Mouse (Mus musculus): Measurements from ENCODE around the gene Kras.
A peak's percentile ranks its signal among the peaks of the same experiment; 100 is the strongest.

The Kras gene

GRCm38 (mm10) chr6:145193038-145193437, 57.0 kb downstream of the Kras start:
- no peak for DNase-seq (ENCODE audit: low read depth)

DNA sequence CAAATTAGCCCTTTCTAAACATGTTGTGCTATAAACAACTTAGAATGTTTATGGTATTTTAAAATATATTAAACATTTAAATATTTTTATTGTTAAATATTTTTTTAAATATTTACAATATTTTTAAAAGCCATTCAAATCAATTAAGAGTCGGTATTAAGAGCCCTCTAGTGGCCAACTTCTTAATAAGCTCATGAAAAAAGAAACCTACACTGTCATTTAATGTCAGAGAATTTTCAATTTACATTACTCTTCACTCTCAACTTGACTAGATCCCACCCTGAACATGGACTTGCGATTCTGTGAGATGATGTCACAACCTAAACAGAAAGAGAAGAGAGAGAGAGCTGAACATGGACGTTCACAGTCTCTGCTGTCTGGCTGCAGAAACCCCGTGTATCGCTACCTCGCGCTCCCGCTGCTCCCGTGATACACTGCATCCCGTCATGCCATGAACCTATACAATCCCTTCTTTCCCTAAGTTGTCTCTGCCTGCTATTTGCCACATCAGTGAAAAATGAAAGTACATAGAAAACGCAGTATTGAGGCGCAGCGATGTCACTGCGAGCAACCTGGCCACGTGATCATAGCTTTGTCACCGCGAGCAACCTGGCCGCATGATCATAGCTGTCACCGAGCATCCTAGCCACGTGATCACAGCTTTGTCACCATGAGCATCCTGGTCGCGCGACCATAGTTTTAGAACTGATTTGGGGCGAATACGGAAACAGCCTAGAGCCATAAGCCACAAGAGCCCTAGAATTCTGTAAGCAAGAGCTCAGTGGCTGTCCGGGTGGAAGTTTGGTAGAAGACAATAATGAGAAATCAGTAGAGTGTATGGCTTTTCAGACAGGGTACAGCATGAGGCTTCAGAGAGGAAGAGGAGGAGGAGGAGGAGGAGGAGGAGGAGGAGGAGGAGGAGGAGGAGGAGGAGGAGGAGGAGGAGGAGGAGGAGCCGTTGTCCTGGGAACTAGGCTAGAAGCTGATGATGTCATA, 62.6 kb downstream of the Kras start:
- DNase-seq (ENCODE audit: low read depth), result no peak

DNA sequence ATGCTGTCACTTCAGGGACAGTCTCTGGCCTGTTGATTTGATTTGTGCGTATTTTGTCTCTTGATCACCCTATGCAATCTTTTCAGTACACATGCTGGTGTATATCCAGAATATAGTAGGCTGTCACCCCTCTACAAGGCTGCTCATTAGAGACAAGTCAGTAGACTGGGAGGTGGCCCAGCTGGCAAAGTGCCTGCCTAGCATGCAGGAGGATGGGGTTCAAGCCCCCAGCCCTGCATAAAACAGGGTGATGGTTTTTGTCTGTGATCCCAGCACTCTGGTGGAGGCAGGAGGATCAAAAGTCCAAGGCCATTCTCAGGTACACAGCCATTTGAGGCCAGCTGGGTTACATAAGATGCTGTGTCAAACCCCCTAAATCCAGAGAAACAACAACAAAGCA, 63.9 kb downstream of the Kras start:
- DNase-seq (ENCODE audit: low read depth), result no peak

GRCm38 (mm10) chr6:145182044-145182443, 68.0 kb downstream of the Kras start:
- no peak for DNase-seq (ENCODE audit: low read depth)

- no peak for DNase-seq (ENCODE audit: low read depth)
These were observed 70.4 kb downstream of the Kras start for GRCm38 (mm10) chr6:145179665-145180064.

DNA sequence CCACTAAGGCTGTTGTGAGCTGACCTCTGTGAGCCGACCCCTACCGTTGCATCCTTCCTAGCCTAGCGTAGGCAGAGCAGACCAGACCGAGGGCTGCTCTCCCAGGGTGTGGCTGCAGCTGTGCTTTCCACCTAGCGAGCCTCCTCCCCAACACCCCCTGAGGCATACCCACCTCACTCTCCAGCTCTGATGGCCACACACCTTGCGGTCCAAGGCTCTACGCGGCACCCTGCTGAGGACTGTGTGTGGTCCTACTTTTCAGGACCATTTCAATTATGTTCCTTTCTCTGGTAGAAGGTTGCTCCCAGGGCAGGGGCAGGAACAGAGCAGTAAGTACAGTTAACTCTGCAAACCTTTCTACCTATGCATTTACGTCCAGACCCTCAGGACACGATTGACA, 73.6 kb downstream of the Kras start:
- DNase-seq (ENCODE audit: low read depth), result no peak

DNA sequence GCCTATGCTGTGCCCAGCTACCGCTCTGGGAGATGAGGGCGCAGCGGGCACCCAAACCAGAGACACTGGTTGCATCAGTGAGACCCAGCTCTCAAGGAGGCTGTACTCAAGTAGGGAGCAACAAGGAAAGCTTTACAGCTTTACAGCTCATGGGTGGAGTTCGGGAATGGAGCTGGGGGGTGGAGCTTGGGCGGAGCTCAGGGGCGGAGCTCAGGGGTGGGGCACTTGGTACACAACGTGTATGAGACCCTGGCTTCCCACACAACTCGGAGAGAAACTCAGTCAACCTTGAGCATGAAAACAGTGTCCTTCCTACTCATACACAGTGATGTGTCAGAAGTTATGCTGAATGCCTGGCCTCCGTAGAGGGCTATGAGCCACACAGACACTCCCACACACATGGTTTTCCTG, 74.5 kb downstream of the Kras start:
- no peak for DNase-seq (ENCODE audit: low read depth)

DNA sequence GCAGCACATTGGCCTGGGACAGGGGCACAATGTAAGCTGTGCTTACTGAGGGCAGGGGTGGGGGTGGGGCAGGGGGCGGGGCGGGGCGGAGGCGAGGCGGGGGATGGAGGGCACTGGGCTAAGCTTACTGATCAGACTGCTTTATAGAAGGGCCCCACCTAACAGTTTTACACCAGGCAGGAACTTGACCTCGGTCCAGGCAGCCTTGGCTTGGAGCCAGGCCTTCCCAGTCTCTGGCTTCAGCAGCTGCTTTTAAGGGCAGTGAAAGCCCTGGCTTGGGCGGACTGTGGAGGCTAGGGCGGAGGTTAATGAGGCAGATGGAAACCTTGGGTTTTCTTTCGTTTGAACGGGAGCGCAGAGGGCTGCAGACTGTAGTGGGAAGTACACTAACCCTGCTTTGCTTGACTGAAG, 76.3 kb downstream of the Kras start:
- DNase-seq (ENCODE audit: low read depth), result peak; percentile 47

DNA sequence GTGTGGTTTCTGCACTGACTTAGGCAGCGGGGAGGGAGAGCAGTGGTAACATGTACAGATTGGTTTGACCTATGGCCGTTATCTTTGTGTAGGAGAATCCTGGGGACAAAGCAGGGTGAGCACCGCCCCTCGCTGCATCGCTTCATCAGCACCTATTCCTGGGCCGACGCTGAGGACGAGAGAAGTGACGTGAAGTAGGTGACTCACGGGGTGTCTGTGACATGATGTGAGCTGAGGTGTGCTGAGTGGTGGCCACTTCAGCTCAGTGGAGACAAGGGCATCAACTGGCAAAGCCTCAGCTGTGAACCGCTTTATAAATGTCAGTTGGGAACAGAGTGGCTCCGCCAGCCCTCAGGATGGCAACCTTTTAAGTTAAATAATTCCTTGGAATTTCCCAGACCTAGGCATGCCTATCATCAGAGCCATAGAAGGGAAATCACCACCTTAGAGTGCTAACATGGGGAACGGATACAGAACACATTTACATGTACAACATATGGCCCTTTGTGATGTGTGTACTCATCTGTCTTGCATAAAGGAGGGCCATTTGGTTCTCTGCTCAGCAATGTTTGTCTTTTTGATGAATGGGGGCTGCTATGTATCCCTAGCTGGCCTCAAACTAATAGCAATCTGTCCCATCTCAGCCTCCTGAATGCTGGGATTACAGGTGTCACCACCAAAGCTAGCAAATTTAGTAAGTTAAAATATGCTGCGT, 78.0 kb downstream of the Kras start:
- DNase-seq (ENCODE audit: low read depth), result no peak
